Mouse (Mus musculus): ENCODE results near the gene Fgf18.

Fgf18 gene

GRCm38 (mm10) chr11:33147171-33147571 is at the start of gene Fgf18:
TSS of gene Fgf18 (minus strand) at chr11:33147400.
- DNase-seq (ENCODE audit: low read depth, low spot score): no peak

- no peak for DNase-seq (ENCODE audit: low read depth, low spot score)
Observed at GRCm38 (mm10) chr11:33196447-33197132, 49.4 kb upstream of the Fgf18 start.

GRCm38 (mm10) chr11:33195531-33196446 is 48.6 kb upstream of the Fgf18 start:
- no peak for DNase-seq (ENCODE audit: low read depth, low spot score)

GRCm38 (mm10) chr11:33195061-33195460 is 47.9 kb upstream of the Fgf18 start:
- DNase-seq (ENCODE audit: low read depth, low spot score): no peak

- DNase-seq (ENCODE audit: low read depth, low spot score): no peak
Observed at GRCm38 (mm10) chr11:33193695-33194094, 46.5 kb upstream of the Fgf18 start.

GRCm38 (mm10) chr11:33181804-33182203 is 34.6 kb upstream of the Fgf18 start:
- no peak for DNase-seq (ENCODE audit: low read depth, low spot score)

GRCm38 (mm10) chr11:33180701-33181116 is 33.5 kb upstream of the Fgf18 start:
- DNase-seq (ENCODE audit: low read depth, low spot score): no peak

GRCm38 (mm10) chr11:33179802-33180201 is 32.6 kb upstream of the Fgf18 start:
- no peak for DNase-seq (ENCODE audit: low read depth, low spot score)

- no peak for DNase-seq (ENCODE audit: low read depth, low spot score)
Observed at GRCm38 (mm10) chr11:33176525-33177245, 29.5 kb upstream of the Fgf18 start.

GRCm38 (mm10) chr11:33175768-33176167 is 28.6 kb upstream of the Fgf18 start:
- no peak for DNase-seq (ENCODE audit: low read depth, low spot score)

GRCm38 (mm10) chr11:33170489-33170888 is 23.3 kb upstream of the Fgf18 start:
- DNase-seq (ENCODE audit: low read depth, low spot score): no peak

- peak; percentile 100 for DNase-seq (ENCODE audit: low read depth, low spot score)
Observed at GRCm38 (mm10) chr11:33162998-33163506, 15.9 kb upstream of the Fgf18 start, which contains the start of gene Npm1. TSS of gene Npm1 (minus strand) at chr11:33163206.

- no peak for DNase-seq (ENCODE audit: low read depth, low spot score)
Observed at GRCm38 (mm10) chr11:33162211-33162997, 15.2 kb upstream of the Fgf18 start.

- no peak for DNase-seq (ENCODE audit: low read depth, low spot score)
Observed at GRCm38 (mm10) chr11:33159741-33160140, 12.5 kb upstream of the Fgf18 start.

- no peak for DNase-seq (ENCODE audit: low read depth, low spot score)
Observed at GRCm38 (mm10) chr11:33157453-33158196, 10.4 kb upstream of the Fgf18 start.

GRCm38 (mm10) chr11:33156436-33157015 is 9.3 kb upstream of the Fgf18 start:
- DNase-seq (ENCODE audit: low read depth, low spot score): no peak

GRCm38 (mm10) chr11:33154459-33154858 is 7.3 kb upstream of the Fgf18 start:
- DNase-seq (ENCODE audit: low read depth, low spot score): no peak

- no peak for DNase-seq (ENCODE audit: low read depth, low spot score)
Observed at GRCm38 (mm10) chr11:33152997-33153396, 5.8 kb upstream of the Fgf18 start.

- DNase-seq (ENCODE audit: low read depth, low spot score): no peak
Observed at GRCm38 (mm10) chr11:33151780-33152145, 4.6 kb upstream of the Fgf18 start.

Data from WW6 (cell line).